Mouse (Mus musculus) hindbrain, postnatal 0 days (tissue): ENCODE measurements around the gene Eva1c. TPM values are rescaled to one million over a fixed set of nuclear protein-coding genes. Genes with fewer than 3 reads are reported as not detected.
A peak's percentile ranks its signal among the peaks of the same experiment; 100 is the strongest.

ENCODE experiments used
- ATAC-seq: fragments of 200-750 bp; cut with Nextera tagmentation; 2 replicates; pipeline ENCODE4 v1.8.0; 2017; ENCODE audit warnings: mild to moderate bottlenecking, moderate TSS enrichment, moderate library complexity
- DNase-seq: peaks from one replicate; pipeline ENCODE4 v3.0.0-alpha.2; 2015; ENCODE audit warnings: low spot score
- H3K27ac ChIP-seq: fragments of 300-500 bp; sonication (generic); 2 replicates; pipeline ENCODE4 v1.5.1; 2014; ENCODE audit warnings: mild to moderate bottlenecking
- H3K27me3 ChIP-seq: fragments of 300-500 bp; sonication (generic); 2 replicates; pipeline ENCODE4 v1.6.1; 2014; ENCODE audit warnings: low read length, mixed read lengths; ENCODE audit not compliant: insufficient read depth
- H3K36me3 ChIP-seq: fragments of 300-500 bp; sonication (generic); 2 replicates; pipeline ENCODE4 v1.6.1; 2014; ENCODE audit warnings: low read length, mixed read lengths; ENCODE audit not compliant: insufficient read depth
- H3K4me1 ChIP-seq: fragments of 300-500 bp; sonication (generic); 2 replicates; pipeline ENCODE4 v1.6.1; 2014; ENCODE audit warnings: antibody characterized with exemption, low read length, mixed read lengths; ENCODE audit not compliant: insufficient read depth
- H3K4me2 ChIP-seq: fragments of 300-500 bp; sonication (generic); 2 replicates; pipeline ENCODE4 v1.6.1; 2014; ENCODE audit warnings: low read depth, mild to moderate bottlenecking, low read length, moderate library complexity, mixed read lengths
- H3K4me3 ChIP-seq: fragments of 300-500 bp; sonication (generic); 2 replicates; pipeline ENCODE4 v1.5.1; 2014; ENCODE audit warnings: low read length
- H3K9ac ChIP-seq: fragments of 300-500 bp; sonication (generic); replicated peaks from 2 replicates; pipeline ENCODE4 v1.6.1; 2014; ENCODE audit warnings: mild to moderate bottlenecking, low read length, moderate library complexity, mixed read lengths
- H3K9me3 ChIP-seq: fragments of 300-500 bp; sonication (generic); 2 replicates; pipeline ENCODE4 v1.6.1; 2016; ENCODE audit warnings: low read length, mixed read lengths
- CTCF ChIP-seq: IDR thresholded peaks from 2 replicates; pipeline ENCODE4 v1.5.1; 2016; ENCODE audit warnings: antibody characterized with exemption, control low read depth, low read depth
- WGBS: fragments of 180-500 bp; shearing (Covaris S2); extraction: QIAGEN DNeasy Blood & Tissue Kit; methylation state at CpG from one replicate; pipeline ENCODE4 v1.1.7; 2014; 5-methylcytosine and 5-hydroxymethylcytosine counted together
- polyA plus RNA-seq: library from polyadenylated mRNA; unstranded; fragments of >200 nt; fragmentation: Nextera tagmentation; extraction: Ambion mirVana; gene quantifications from 2 replicates; pipeline ENCODE4 v1.2.1, GENCODE M21; 2015
- total RNA-seq: library from RNA; depleted of rRNA; stranded (reverse); fragments of >200 nt; gene quantifications from 2 replicates; pipeline ENCODE4 v1.2.3, GENCODE M21; 2014

Eva1c gene
- total and polyA plus RNA-seq, 2 experiments from 2014 or later, result 4.0 to 9.4 TPM

GRCm38 (mm10) chr16:90830686-90831439, 4.3 kb downstream of the Eva1c start:
- peak overlapping the region; percentile 51 for H3K27ac ChIP-seq
- H3K4me1 ChIP-seq, result peaks cover 16% of the 10 kb centered on the region
- peak overlapping the region; percentile 51 for H3K4me3 ChIP-seq
- H3K4me2 ChIP-seq, result peak overlapping the region; percentile 86
- ATAC-seq (peak; percentile 81), DNase-seq (peak; percentile 73)
- no peaks in the 10 kb centered on the region for H3K9me3 ChIP-seq
- no peak for TF ChIP-seq CTCF
- under 1% methylated on average over 66 of the region's 67 CpGs for WGBS
- no peaks in the 10 kb centered on the region for H3K36me3 ChIP-seq
- no peaks in the 10 kb centered on the region for H3K27me3 ChIP-seq
- H3K9ac ChIP-seq, result peak overlapping the region; percentile 54

GRCm38 (mm10) chr16:90831676-90832075, 5.2 kb downstream of the Eva1c start:
- no peak for TF ChIP-seq CTCF
- Histone ChIP-seq H3K9me3 (no peaks in the 10 kb centered on the region), H3K4me2 (peak overlapping the region; percentile 86), H3K9ac (no peak overlapping the region; the same call in 1 of the 2 replicates), H3K4me3 (peak overlapping the region; percentile 51), H3K27ac (no peak overlapping the region), H3K4me1 (peaks cover 16% of the 10 kb centered on the region), H3K36me3 (no peaks in the 10 kb centered on the region), H3K27me3 (no peaks in the 10 kb centered on the region)
- DNase-seq (no peak), ATAC-seq (no peak)
- 19% methylated on average over 15 of the region's 15 CpGs for WGBS

GRCm38 (mm10) chr16:90832495-90832894, 6.0 kb downstream of the Eva1c start:
- no peaks in the 10 kb centered on the region for H3K9me3 ChIP-seq
- WGBS, result 34% methylated on average over 6 of the region's 6 CpGs
- ATAC-seq (no peak), DNase-seq (no peak)
- H3K9ac ChIP-seq, result no peak overlapping the region
- peaks cover 16% of the 10 kb centered on the region for H3K4me1 ChIP-seq
- H3K4me3 ChIP-seq, result no peak overlapping the region
- H3K36me3 ChIP-seq, result no peaks in the 10 kb centered on the region
- TF ChIP-seq CTCF, result no peak
- H3K4me2 ChIP-seq, result peak overlapping the region; percentile 86; the same call in 1 of the 2 replicates
- no peak overlapping the region for H3K27ac ChIP-seq
- H3K27me3 ChIP-seq, result no peaks in the 10 kb centered on the region

GRCm38 (mm10) chr16:90833041-90833791, 6.7 kb downstream of the Eva1c start:
- 21% methylated on average over 9 of the region's 9 CpGs for WGBS
- peaks cover 16% of the 10 kb centered on the region for H3K4me1 ChIP-seq
- H3K4me2 ChIP-seq, result peak overlapping the region; percentile 86
- no peak overlapping the region for H3K9ac ChIP-seq
- no peaks in the 10 kb centered on the region for H3K27me3 ChIP-seq
- 0 out of 2 replicates have a peak, but pooled peaks have one; percentile 30 for TF ChIP-seq CTCF
- no peak overlapping the region for H3K4me3 ChIP-seq
- 0 out of 2 replicates have a peak overlapping the region, but pooled peaks have one; percentile 20 for H3K27ac ChIP-seq
- no peaks in the 10 kb centered on the region for H3K9me3 ChIP-seq
- H3K36me3 ChIP-seq, result no peaks in the 10 kb centered on the region
- peak; percentile 50 for DNase-seq
- no peak for ATAC-seq

GRCm38 (mm10) chr16:90837431-90837830, 10.9 kb downstream of the Eva1c start:
- Histone ChIP-seq H3K36me3 (no peaks in the 10 kb centered on the region), H3K4me2 (no peak overlapping the region), H3K4me3 (no peak overlapping the region), H3K9ac (no peak overlapping the region), H3K4me1 (peaks cover 10% of the 10 kb centered on the region), H3K27ac (0 out of 2 replicates have a peak overlapping the region, but pooled peaks have one; percentile 26), H3K27me3 (no peaks in the 10 kb centered on the region), H3K9me3 (no peaks in the 10 kb centered on the region)
- no peak for TF ChIP-seq CTCF
- ATAC-seq (peak; percentile 42; the same call in 1 of the 2 replicates), DNase-seq (peak; percentile 23)
- WGBS, result 40% methylated on average over 8 of the region's 8 CpGs

GRCm38 (mm10) chr16:90842164-90842563, 15.6 kb downstream of the Eva1c start:
- H3K36me3 ChIP-seq, result no peaks in the 10 kb centered on the region
- H3K27me3 ChIP-seq, result no peaks in the 10 kb centered on the region
- TF ChIP-seq CTCF, result no peak
- H3K4me2 ChIP-seq, result no peak overlapping the region
- ATAC-seq (peak; percentile 41; the same call in 1 of the 2 replicates), DNase-seq (peak; percentile 47)
- no peak overlapping the region for H3K4me3 ChIP-seq
- no peak overlapping the region for H3K9ac ChIP-seq
- no peak overlapping the region for H3K27ac ChIP-seq
- WGBS, result 24% methylated on average over 9 of the region's 9 CpGs
- no peaks in the 10 kb centered on the region for H3K4me1 ChIP-seq
- H3K9me3 ChIP-seq, result no peaks in the 10 kb centered on the region
